Mouse (Mus musculus): ENCODE results near the gene Gss.

Gss gene

GRCm38 (mm10) chr2:155515941-155516340, 76.7 kb downstream of the Gss start:
- TF ChIP-seq GATA4 (IDR thresholded peaks at IDR 0.05; ENCODE audit: insufficient replicate concordance, low read length): no peak

GRCm38 (mm10) chr2:155514666-155515065, 77.9 kb downstream of the Gss start:
- no peak for TF ChIP-seq GATA4 (IDR thresholded peaks at IDR 0.05; ENCODE audit: insufficient replicate concordance, low read length)

- no peak for TF ChIP-seq GATA4 (IDR thresholded peaks at IDR 0.05; ENCODE audit: insufficient replicate concordance, low read length)
Observed at GRCm38 (mm10) chr2:155513543-155513942, 79.1 kb downstream of the Gss start.

All from liver, adult (tissue).